Mouse (Mus musculus) megakaryocyte, embryonic 14.5 days (primary cell): Measurements from ENCODE around the gene Rpn1. TPM values are rescaled to one million over a fixed set of nuclear protein-coding genes. Genes with fewer than 3 reads are reported as not detected.

ENCODE experiments used
- H3K27me3 ChIP-seq: replicated peaks from 2 replicates; pipeline ENCODE3; 2012; ENCODE audit warnings: inconsistent platforms
- H3K36me3 ChIP-seq: replicated peaks from 2 replicates; pipeline ENCODE3; 2012; ENCODE audit warnings: low read length, inconsistent platforms, mixed read lengths
- H3K4me1 ChIP-seq: 2 replicates; pipeline ENCODE4 v1.6.1; 2012; ENCODE audit warnings: inconsistent platforms
- H3K4me3 ChIP-seq: replicated peaks from 2 replicates; pipeline ENCODE3; 2012; ENCODE audit warnings: moderate library complexity, mild to moderate bottlenecking, inconsistent platforms
- H3K9me3 ChIP-seq: 2 replicates; pipeline ENCODE4 v1.6.1; 2012; ENCODE audit warnings: inconsistent platforms
- FLI1 ChIP-seq: IDR thresholded peaks from 2 replicates; pipeline ENCODE4 v1.6.1; 2012; ENCODE audit warnings: low read length, inconsistent platforms, mixed read lengths
- GATA1 ChIP-seq: IDR thresholded peaks from 3 replicates; pipeline ENCODE4 v1.6.1; 2012; ENCODE audit warnings: mixed read lengths, low read length, inconsistent platforms, borderline replicate concordance
- polyA plus RNA-seq: library from polyadenylated mRNA; stranded (reverse); fragments of >175 nt; gene quantifications from 2 replicates; pipeline ENCODE4 v1.2.3, GENCODE M21; 2012; ENCODE audit warnings: low replicate concordance; ENCODE audit not compliant: insufficient read depth

Rpn1 gene
- polyA plus RNA-seq, 1 experiment: 59.1 TPM

DNA sequence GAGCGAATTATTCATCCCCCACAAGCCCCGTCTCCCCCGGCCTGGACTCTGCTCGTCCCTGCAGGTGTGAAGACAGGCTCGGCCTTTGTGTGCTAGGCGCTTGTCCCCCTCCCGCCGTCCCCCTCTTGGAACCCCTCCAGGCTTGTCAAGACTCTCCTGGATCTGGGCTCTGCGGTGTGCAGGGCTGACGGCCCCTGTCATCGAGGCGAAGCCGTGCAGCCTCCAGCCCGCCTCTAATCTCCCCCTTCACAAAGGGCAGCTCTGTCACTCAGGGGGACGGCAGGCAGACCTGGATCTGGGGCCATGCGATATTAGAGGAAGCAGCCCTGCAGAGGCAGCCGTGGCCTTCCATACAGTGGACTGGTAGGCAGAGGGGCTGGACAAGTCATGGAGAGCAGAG lies 47.8 kb downstream of the Rpn1 start:
- TF ChIP-seq FLI1: no peak
- no peak for TF ChIP-seq GATA1
- Histone ChIP-seq H3K9me3 (0 out of 2 replicates have a peak, but pooled peaks cover 5% of the 10 kb centered on the region), H3K27me3 (peaks cover 83% of the 10 kb centered on the region), H3K4me3 (no peak overlapping the region), H3K4me1 (peaks cover 31% of the 10 kb centered on the region), H3K36me3 (no peaks in the 10 kb centered on the region)

GRCm38 (mm10) chr6:88133061-88133460 lies 48.8 kb downstream of the Rpn1 start:
- H3K4me3 ChIP-seq: no peak overlapping the region
- H3K36me3 ChIP-seq: no peaks in the 10 kb centered on the region
- no peak for TF ChIP-seq FLI1
- no peak for TF ChIP-seq GATA1
- H3K9me3 ChIP-seq: 0 out of 2 replicates have a peak, but pooled peaks cover 3% of the 10 kb centered on the region
- peaks cover 31% of the 10 kb centered on the region for H3K4me1 ChIP-seq
- peaks cover 83% of the 10 kb centered on the region for H3K27me3 ChIP-seq

GRCm38 (mm10) chr6:88133878-88134277 lies 49.6 kb downstream of the Rpn1 start:
- Histone ChIP-seq H3K27me3 (peaks cover 84% of the 10 kb centered on the region), H3K36me3 (no peaks in the 10 kb centered on the region), H3K9me3 (no peaks in the 10 kb centered on the region), H3K4me3 (no peak overlapping the region), H3K4me1 (peaks cover 31% of the 10 kb centered on the region)
- no peak for TF ChIP-seq FLI1

- H3K36me3 ChIP-seq: no peaks in the 10 kb centered on the region
- peaks cover 34% of the 10 kb centered on the region for H3K4me1 ChIP-seq
- H3K9me3 ChIP-seq: no peaks in the 10 kb centered on the region
- H3K27me3 ChIP-seq: peaks cover 93% of the 10 kb centered on the region
- TF ChIP-seq GATA1: no peak
- no peak for TF ChIP-seq FLI1
- peak overlapping the region; percentile 47 for H3K4me3 ChIP-seq
These were observed 51.9 kb downstream of the Rpn1 start for GRCm38 (mm10) chr6:88136201-88136631.

DNA sequence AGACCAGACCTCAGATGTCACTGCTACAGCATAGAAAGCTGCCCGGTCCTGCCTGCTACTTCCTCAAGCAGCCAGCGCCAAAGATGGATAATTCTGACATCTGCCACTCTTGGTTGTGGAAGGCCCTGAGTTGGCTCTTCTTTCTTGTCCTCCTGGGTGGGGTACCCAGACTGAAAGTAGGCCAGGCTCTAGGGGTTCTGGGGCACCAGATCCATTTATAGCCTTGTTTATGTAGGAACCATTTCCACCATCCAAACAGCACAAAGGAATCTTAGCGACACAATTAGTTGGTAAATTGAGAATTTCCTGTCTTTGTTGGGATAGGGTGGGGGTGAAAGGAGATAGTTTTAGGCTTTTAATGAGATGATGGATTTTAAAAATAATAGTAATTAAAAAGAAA lies 54.2 kb downstream of the Rpn1 start:
- TF ChIP-seq GATA1 (no peak), FLI1 (no peak)
- peaks cover 18% of the 10 kb centered on the region for H3K4me1 ChIP-seq
- H3K27me3 ChIP-seq: peaks cover 75% of the 10 kb centered on the region
- H3K4me3 ChIP-seq: no peak overlapping the region
- no peaks in the 10 kb centered on the region for H3K36me3 ChIP-seq
- peaks cover 21% of the 10 kb centered on the region for H3K9me3 ChIP-seq

- Histone ChIP-seq H3K4me3 (no peak overlapping the region), H3K27me3 (peaks cover 65% of the 10 kb centered on the region), H3K9me3 (peaks cover 23% of the 10 kb centered on the region), H3K4me1 (peaks cover 18% of the 10 kb centered on the region), H3K36me3 (no peaks in the 10 kb centered on the region)
- no peak for TF ChIP-seq GATA1
These were observed 56.0 kb downstream of the Rpn1 start for GRCm38 (mm10) chr6:88140264-88140663.

- TF ChIP-seq GATA1 (no peak), FLI1 (no peak)
- peaks cover 28% of the 10 kb centered on the region for H3K4me1 ChIP-seq
- H3K9me3 ChIP-seq: peaks cover 23% of the 10 kb centered on the region
- H3K36me3 ChIP-seq: no peaks in the 10 kb centered on the region
- peaks cover 57% of the 10 kb centered on the region for H3K27me3 ChIP-seq
- H3K4me3 ChIP-seq: no peak overlapping the region
These were observed 61.5 kb downstream of the Rpn1 start for GRCm38 (mm10) chr6:88145793-88146192.

GRCm38 (mm10) chr6:88146576-88146975 lies 62.3 kb downstream of the Rpn1 start:
- TF ChIP-seq GATA1 (no peak), FLI1 (no peak)
- H3K4me3 ChIP-seq: no peak overlapping the region

GRCm38 (mm10) chr6:88147411-88148003 lies 63.2 kb downstream of the Rpn1 start:
- no peaks in the 10 kb centered on the region for H3K36me3 ChIP-seq
- no peak for TF ChIP-seq GATA1
- no peak for TF ChIP-seq FLI1

More at GRCm38 (mm10) chr6:88146576-88146975, 62.3 kb downstream of the Rpn1 start:
- Histone ChIP-seq H3K36me3 (no peaks in the 10 kb centered on the region), H3K27me3 (peaks cover 61% of the 10 kb centered on the region), H3K4me1 (peaks cover 32% of the 10 kb centered on the region), H3K9me3 (peaks cover 28% of the 10 kb centered on the region)

DNA sequence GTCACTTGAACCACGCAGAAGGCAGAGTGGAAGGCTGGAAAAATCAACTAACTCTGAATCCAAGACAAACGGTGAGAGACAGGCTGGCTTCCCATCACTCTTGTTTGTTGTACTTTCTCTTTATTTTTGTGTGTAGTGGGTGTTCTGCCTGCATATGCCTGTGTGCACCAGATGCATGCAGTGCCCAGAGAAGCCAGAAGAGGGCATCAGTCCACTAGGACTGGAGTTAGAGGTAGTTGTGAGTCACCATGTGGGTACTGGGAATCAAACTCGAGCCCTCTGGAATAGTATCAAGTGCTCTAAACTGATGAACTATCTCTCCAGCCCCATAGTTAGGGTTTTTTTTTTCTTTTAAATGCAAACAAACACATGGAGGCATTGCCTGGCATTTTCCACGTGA lies 67.1 kb downstream of the Rpn1 start:
- Histone ChIP-seq H3K9me3 (peaks cover 20% of the 10 kb centered on the region), H3K4me3 (no peak overlapping the region), H3K27me3 (peaks cover 71% of the 10 kb centered on the region), H3K36me3 (no peaks in the 10 kb centered on the region), H3K4me1 (peaks cover 38% of the 10 kb centered on the region)
- TF ChIP-seq FLI1: no peak

More at GRCm38 (mm10) chr6:88147411-88148003, 63.2 kb downstream of the Rpn1 start:
- Histone ChIP-seq H3K4me1 (peaks cover 38% of the 10 kb centered on the region), H3K4me3 (no peak overlapping the region), H3K9me3 (peaks cover 24% of the 10 kb centered on the region), H3K27me3 (peaks cover 62% of the 10 kb centered on the region)
